Mouse (Mus musculus) megakaryocyte, embryonic 14.5 days (primary cell): ENCODE measurements at regions not wholly inside any gene's neighbourhood (a gene's known extent, or its start where the extent isn't known, plus 50 kb on each side); places are given as distances from the start of the nearest gene placed in this dataset.

Experiments used
- FLI1 ChIP-seq: IDR thresholded peaks from 2 replicates; pipeline ENCODE4 v1.6.1; 2012; ENCODE audit warnings: low read length, inconsistent platforms, mixed read lengths
- GATA1 ChIP-seq: IDR thresholded peaks from 3 replicates; pipeline ENCODE4 v1.6.1; 2012; ENCODE audit warnings: mixed read lengths, low read length, inconsistent platforms, borderline replicate concordance

DNA sequence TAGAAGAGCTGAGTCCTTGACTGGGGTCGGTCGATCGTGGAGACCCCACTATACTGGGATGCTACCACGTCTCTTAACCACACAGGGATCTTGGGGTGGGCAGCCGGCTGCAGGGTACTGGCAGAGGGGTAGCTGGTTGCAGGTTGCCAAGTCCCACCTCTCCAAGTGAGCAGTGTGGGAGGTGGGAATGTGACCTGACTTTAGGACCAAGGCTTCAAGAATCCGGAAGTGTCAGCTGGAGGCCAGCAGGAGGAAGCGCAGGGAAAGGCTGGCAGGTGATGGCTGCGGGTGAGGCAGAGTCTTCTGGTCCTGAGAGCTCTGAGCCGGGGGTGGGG, 99.2 kb downstream of the Amer3 start:
- no peak for TF ChIP-seq GATA1
- no peak for TF ChIP-seq FLI1
